Mouse (Mus musculus) intestine, embryonic 14.5 days (tissue): ENCODE data around the gene Ldlrad2. TPM values are rescaled to one million over a fixed set of nuclear protein-coding genes. Genes with fewer than 3 reads are reported as not detected.

Source experiments
- ATAC-seq: fragments of 200-750 bp; cut with Nextera tagmentation; replicated peaks from 2 replicates; pipeline ENCODE4 v1.8.0; 2017; ENCODE audit warnings: low read depth, moderate number of reproducible peaks, moderate TSS enrichment, moderate library complexity; ENCODE audit not compliant: low FRiP score, low TSS enrichment
- DNase-seq: peaks from one replicate; pipeline ENCODE4 v3.0.0-alpha.2; 2018; ENCODE audit warnings: low spot score
- H3K27ac ChIP-seq: fragments of 300-500 bp; sonication (generic); 2 replicates; pipeline ENCODE4 v1.5.1; 2014; ENCODE audit warnings: low read depth, mild to moderate bottlenecking, control low read depth
- H3K27me3 ChIP-seq: fragments of 300-500 bp; sonication (generic); replicated peaks from 2 replicates; pipeline ENCODE4 v1.6.1; 2014; ENCODE audit warnings: low read length, control low read depth; ENCODE audit not compliant: control insufficient read depth, insufficient read depth
- H3K36me3 ChIP-seq: fragments of 300-500 bp; sonication (generic); 2 replicates; pipeline ENCODE4 v1.6.1; 2014; ENCODE audit warnings: low read length, control low read depth; ENCODE audit not compliant: control insufficient read depth, insufficient read depth
- H3K4me1 ChIP-seq: fragments of 300-500 bp; sonication (generic); replicated peaks from 2 replicates; pipeline ENCODE4 v1.6.1; 2014; ENCODE audit warnings: low read length, control low read depth, mixed read lengths; ENCODE audit not compliant: control insufficient read depth, insufficient read depth
- H3K4me2 ChIP-seq: fragments of 300-500 bp; sonication (generic); 2 replicates; pipeline ENCODE4 v1.6.1; 2014; ENCODE audit warnings: low read length
- H3K4me3 ChIP-seq: fragments of 300-500 bp; sonication (generic); 2 replicates; pipeline ENCODE4 v1.5.1; 2014; ENCODE audit warnings: low read depth, low read length, control low read depth, mixed read lengths
- H3K9ac ChIP-seq: fragments of 300-500 bp; sonication (generic); 2 replicates; pipeline ENCODE4 v1.6.1; 2014; ENCODE audit warnings: mild to moderate bottlenecking, low read length
- H3K9me3 ChIP-seq: fragments of 300-500 bp; sonication (generic); 2 replicates; pipeline ENCODE4 v1.6.1; 2016; ENCODE audit warnings: low read length, control low read depth; ENCODE audit not compliant: control insufficient read depth
- WGBS: fragments of 180-500 bp; shearing (Covaris S2); extraction: QIAGEN DNeasy Blood & Tissue Kit; methylation state at CpG from one replicate; pipeline ENCODE4 v1.1.7; 2014; 5-methylcytosine and 5-hydroxymethylcytosine counted together
- polyA plus RNA-seq: library from polyadenylated mRNA; unstranded; fragments of >200 nt; fragmentation: Nextera tagmentation; extraction: Ambion mirVana; gene quantifications from 2 replicates; pipeline ENCODE4 v1.2.1, GENCODE M21; 2014

Ldlrad2 gene
- not detected in 2 replicates for polyA plus RNA-seq

DNA sequence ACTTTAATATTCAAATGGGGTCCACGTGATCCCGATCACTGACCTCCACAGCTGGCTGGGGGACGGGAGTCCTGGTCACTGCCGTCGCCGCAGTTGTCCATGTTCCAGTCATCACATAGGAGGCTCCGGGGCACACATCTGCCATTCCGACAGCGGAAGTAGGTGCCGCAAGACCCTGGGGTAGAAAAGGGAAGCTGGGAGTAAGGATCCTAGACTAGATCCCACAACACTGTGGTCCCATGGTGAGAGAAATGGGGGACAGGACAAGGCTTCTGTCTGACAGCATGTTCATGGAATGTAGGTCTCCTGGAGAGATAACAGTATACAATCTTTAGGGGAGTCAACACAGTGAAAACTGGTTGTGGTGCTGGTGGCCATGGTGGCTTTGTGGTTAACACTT, at the start of gene Ldlrad2:
Gene Ldlrad2 (minus strand): TSS at position 101 of the 400 bp plus-strand sequence.
- no peaks in the 10 kb centered on the region for H3K9me3 ChIP-seq
- 87% methylated on average over 10 of the region's 10 CpGs for WGBS
- DNase-seq (no peak), ATAC-seq (no peak)
- no peak within 1 kb of the TSS for H3K4me3 ChIP-seq
- no peak within 1 kb of the TSS for H3K4me2 ChIP-seq
- no peak within 1 kb of the TSS for H3K9ac ChIP-seq
- no peak within 1 kb of the TSS for H3K27ac ChIP-seq
- no peaks in the 10 kb centered on the region for H3K4me1 ChIP-seq
- peaks cover 4% of the 10 kb centered on the region; the same call in 1 of the 2 replicates for H3K27me3 ChIP-seq
- peaks cover 14% of the 10 kb centered on the region for H3K36me3 ChIP-seq

DNA sequence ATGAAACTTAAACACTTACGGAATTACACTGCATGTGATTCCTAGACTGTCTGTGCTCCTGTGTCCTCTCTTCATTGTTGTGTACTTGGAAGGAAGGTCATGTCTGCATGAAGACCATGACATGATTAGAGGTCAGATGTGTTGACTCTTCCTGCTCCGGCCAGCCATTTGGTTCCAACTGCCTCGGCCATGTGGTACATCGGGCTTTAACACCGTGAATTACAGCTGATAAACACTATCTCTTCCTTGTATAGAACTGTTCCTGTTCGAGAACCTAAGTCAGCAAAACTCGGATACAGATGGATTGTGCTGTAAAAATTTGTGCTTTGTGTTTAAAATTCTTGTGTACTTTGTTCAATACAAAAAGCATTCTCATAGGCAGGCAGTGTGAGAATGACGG, 48.5 kb upstream of the Ldlrad2 start:
- Histone ChIP-seq H3K27ac (no peak overlapping the region), H3K4me3 (no peak overlapping the region), H3K9ac (no peak overlapping the region), H3K9me3 (no peaks in the 10 kb centered on the region), H3K36me3 (peaks cover 92% of the 10 kb centered on the region), H3K4me1 (no peaks in the 10 kb centered on the region), H3K27me3 (no peaks in the 10 kb centered on the region), H3K4me2 (no peak overlapping the region)
- DNase-seq (no peak), ATAC-seq (no peak)
- WGBS, result 93% methylated on average over 8 of the region's 8 CpGs

DNA sequence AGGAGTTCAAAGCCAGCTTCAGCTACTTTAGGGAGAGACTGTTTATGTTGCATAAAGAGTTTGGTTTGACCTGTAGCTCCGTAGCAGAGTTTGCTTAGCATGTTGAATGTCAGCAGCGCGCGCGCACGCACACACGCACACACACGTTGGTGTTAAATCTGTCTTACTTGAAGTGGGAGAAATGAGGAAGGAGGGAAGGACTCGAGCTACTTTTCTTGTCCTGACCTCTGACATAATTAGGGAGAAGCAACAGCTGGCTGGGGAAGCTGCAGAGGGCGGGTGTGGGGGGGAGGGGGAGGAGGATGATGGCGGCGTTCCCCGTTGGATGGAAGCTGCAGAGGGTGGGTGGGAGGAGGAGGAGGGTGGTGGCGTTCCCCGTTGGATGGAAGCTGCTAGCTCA, 35.9 kb upstream of the Ldlrad2 start:
- ATAC-seq (no peak), DNase-seq (no peak)
- no peaks in the 10 kb centered on the region for H3K27me3 ChIP-seq
- H3K4me2 ChIP-seq, result no peak overlapping the region
- H3K4me3 ChIP-seq, result no peak overlapping the region
- H3K27ac ChIP-seq, result no peak overlapping the region
- no peaks in the 10 kb centered on the region for H3K9me3 ChIP-seq
- peaks cover 84% of the 10 kb centered on the region for H3K36me3 ChIP-seq
- WGBS, result 61% methylated on average over 15 of the region's 15 CpGs
- H3K4me1 ChIP-seq, result peaks cover 9% of the 10 kb centered on the region; the same call in 1 of the 2 replicates
- no peak overlapping the region for H3K9ac ChIP-seq

DNA sequence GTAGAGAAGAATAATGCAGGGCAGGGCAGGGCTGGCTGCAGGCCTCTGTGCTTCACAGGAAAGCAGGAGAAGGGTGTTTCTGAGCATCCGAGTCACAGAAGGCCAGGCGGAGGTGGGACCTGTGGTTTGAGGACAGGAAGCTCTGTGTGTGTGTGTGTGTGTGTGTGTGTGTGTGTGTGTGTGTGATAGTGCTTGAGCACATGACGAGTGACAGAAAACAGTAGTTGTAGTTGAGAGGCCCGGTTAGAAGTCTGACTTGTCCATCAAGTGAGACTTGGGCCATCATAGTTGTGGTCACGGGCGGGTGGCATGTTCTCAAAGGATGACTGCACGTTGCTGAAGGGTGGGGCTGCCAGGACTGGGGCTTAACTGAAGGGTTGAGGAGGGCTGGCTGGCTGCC, 35.3 kb upstream of the Ldlrad2 start:
- ATAC-seq, result no peak
- H3K4me2 ChIP-seq, result no peak overlapping the region
- no peak overlapping the region for H3K27ac ChIP-seq
- no peaks in the 10 kb centered on the region for H3K9me3 ChIP-seq
- no peak overlapping the region for H3K9ac ChIP-seq
- H3K36me3 ChIP-seq, result peaks cover 85% of the 10 kb centered on the region
- no peaks in the 10 kb centered on the region for H3K27me3 ChIP-seq
- peaks cover 9% of the 10 kb centered on the region; the same call in 1 of the 2 replicates for H3K4me1 ChIP-seq
- DNase-seq, result no peak
- 69% methylated on average over 7 of the region's 7 CpGs for WGBS
- no peak overlapping the region for H3K4me3 ChIP-seq

DNA sequence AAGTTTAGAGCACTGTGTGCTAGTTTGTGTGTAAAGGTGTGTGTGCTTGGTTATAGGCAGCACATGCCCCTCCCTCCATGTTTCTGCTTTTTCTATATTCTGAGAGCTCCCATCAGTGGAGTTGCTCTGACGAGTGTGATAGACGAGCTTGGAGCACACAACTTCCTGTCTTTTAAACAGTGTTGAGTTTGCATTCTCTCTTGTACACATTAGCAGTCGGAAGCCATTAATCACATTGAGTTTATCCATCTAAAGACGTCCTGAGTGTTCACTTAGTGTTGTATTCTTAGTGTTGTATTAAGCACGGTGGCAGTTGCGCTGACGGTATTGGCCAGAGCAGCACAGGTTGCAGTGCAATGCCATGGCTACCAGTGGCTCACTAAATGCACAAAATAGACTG, 34.9 kb upstream of the Ldlrad2 start:
- peaks cover 9% of the 10 kb centered on the region; the same call in 1 of the 2 replicates for H3K4me1 ChIP-seq
- 48% methylated on average over 7 of the region's 7 CpGs for WGBS
- no peaks in the 10 kb centered on the region for H3K27me3 ChIP-seq
- H3K36me3 ChIP-seq, result peaks cover 82% of the 10 kb centered on the region
- H3K4me2 ChIP-seq, result no peak overlapping the region
- H3K9me3 ChIP-seq, result no peaks in the 10 kb centered on the region
- H3K9ac ChIP-seq, result no peak overlapping the region
- H3K4me3 ChIP-seq, result no peak overlapping the region
- no peak overlapping the region for H3K27ac ChIP-seq
- DNase-seq (no peak), ATAC-seq (no peak)

DNA sequence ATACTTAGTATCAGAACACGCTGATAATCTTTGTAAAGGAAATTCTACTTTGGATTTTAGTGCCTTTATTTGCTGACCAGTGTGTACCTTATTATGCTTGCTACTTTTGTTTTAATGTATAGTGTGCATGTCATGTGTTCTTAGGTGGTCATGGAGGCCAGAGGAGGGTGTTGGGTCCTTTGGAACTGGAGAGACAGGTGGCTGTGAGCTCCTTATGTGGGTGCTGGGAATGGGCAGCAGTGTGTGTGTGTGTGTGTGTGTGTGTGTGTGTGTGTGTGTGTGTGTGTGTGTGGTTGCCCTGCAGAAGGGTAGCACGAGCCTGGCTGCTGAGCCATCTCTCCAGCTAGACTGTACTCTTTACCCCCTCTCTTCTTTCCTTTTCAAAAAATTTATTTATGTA, 32.7 kb upstream of the Ldlrad2 start:
- Histone ChIP-seq H3K9ac (no peak overlapping the region), H3K4me2 (no peak overlapping the region), H3K36me3 (peaks cover 60% of the 10 kb centered on the region), H3K4me3 (no peak overlapping the region), H3K27me3 (no peaks in the 10 kb centered on the region), H3K4me1 (peaks cover 9% of the 10 kb centered on the region; the same call in 1 of the 2 replicates), H3K9me3 (no peaks in the 10 kb centered on the region), H3K27ac (no peak overlapping the region)
- WGBS, result 97% methylated on average over 2 of the region's 2 CpGs
- no peak for ATAC-seq
- no peak for DNase-seq

DNA sequence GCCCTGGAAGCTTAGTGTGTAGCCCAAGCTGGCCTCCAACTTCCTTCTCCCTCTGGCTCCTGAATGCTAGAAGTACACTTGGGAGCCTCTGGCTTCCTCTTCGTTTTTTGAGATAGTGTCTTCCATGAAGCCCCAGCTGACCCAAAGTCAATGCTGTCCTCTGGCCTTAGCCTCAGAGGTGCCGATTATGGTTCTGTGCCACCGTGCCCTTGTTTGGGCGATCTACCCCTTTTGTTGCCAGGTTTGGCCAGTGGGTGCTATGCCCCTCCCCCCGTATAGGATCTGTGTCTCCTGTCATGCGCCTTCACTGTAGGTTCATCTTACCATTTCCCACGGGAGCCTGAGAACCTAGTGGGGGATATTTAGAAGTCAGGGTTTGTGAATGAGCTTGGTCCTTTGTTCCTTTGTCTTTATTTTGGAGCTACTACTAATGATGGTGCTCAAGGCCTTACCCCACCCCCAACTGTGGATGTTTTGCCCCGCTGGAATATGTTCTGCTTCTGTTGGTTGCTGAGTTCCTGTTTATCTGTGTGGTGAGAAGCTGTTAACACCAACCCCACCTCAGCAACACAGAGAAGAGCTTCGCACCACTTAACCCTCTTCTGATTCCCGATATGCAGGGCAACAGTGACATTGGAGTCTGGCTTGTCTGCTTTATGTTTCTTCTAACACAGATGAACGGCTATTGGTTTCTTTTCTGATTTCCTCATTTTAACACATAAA, 29.2 kb upstream of the Ldlrad2 start:
- no peaks in the 10 kb centered on the region for H3K9me3 ChIP-seq
- ATAC-seq (no peak), DNase-seq (no peak)
- 76% methylated on average over 11 of the region's 11 CpGs for WGBS
- H3K4me2 ChIP-seq, result no peak overlapping the region
- H3K9ac ChIP-seq, result no peak overlapping the region
- 0 out of 2 replicates have a peak, but pooled peaks cover 5% of the 10 kb centered on the region for H3K4me1 ChIP-seq
- H3K27ac ChIP-seq, result no peak overlapping the region
- H3K27me3 ChIP-seq, result no peaks in the 10 kb centered on the region
- H3K36me3 ChIP-seq, result peaks cover 34% of the 10 kb centered on the region
- no peak overlapping the region for H3K4me3 ChIP-seq

DNA sequence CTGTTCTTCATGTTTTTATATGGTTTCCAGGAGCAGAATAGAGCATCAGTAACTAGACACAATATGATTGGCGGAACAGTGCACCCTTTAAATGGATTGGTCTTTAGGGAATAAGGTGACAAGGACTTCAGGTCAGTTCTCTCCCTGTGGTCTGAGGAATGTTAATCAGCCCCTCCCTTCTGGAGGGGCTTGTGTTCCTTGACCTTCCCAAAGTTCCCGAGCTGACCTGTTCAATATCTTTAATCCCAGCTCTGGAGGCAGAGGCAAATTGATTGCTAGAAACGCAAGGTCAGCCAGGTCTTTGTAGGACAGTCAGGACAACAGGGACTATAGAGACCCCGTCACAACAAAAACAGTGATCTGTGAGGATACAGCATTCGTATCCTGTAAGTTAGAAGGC, 24.2 kb upstream of the Ldlrad2 start:
- Histone ChIP-seq H3K36me3 (no peaks in the 10 kb centered on the region), H3K27me3 (no peaks in the 10 kb centered on the region), H3K9ac (no peak overlapping the region), H3K9me3 (no peaks in the 10 kb centered on the region), H3K4me1 (peaks cover 18% of the 10 kb centered on the region), H3K4me3 (no peak overlapping the region), H3K27ac (no peak overlapping the region), H3K4me2 (no peak overlapping the region)
- ATAC-seq (no peak), DNase-seq (no peak)
- 77% methylated on average over 5 of the region's 5 CpGs for whole genome bisulfite sequencing

DNA sequence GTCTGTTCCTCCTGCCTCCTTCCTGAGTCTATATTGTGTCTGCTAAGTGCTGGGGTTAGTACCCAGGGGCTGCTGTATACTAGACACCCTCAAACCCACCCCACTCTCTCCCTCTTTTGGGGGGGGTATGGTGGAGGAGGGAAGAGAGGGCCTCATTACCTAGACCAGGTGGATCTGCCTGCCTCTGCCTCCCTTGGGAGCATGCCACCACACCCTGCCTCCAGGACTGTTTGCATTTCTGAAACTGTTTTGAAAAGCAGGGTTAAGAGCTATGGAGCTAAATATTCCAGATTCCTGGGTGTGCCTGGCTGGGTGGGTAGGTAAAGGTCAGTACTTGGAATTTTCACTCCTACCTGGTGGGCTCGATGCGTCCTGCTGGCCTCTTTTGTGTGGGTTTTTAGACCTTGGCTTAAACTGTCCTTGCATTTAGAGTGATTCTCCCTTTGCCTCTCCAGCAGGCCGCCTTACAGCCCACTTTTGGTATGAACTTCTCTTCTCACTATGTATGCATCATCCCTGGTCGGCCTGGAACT, 22.8 kb upstream of the Ldlrad2 start:
- Histone ChIP-seq H3K27ac (no peak overlapping the region), H3K9ac (no peak overlapping the region), H3K36me3 (no peaks in the 10 kb centered on the region), H3K4me2 (no peak overlapping the region), H3K4me1 (peaks cover 18% of the 10 kb centered on the region), H3K27me3 (no peaks in the 10 kb centered on the region), H3K9me3 (no peaks in the 10 kb centered on the region), H3K4me3 (no peak overlapping the region)
- DNase-seq (no peak), ATAC-seq (no peak)
- 92% methylated on average over 4 of the region's 4 CpGs for WGBS
